Mouse (Mus musculus) megakaryocyte-erythroid progenitor cell, adult 5-6 weeks (primary cell): ENCODE results near the gene Zfp791. TPM values are rescaled to one million over a fixed set of nuclear protein-coding genes. Genes with fewer than 3 reads are reported as not detected.
"Not testable (repeated sequence)": the region's sequence is repeated elsewhere in the genome, so short reads cannot be mapped to it uniquely, and the experiment has no call there.

ENCODE experiments used
- ATAC-seq: replicated peaks from 2 replicates; pipeline ENCODE4 v1.8.0; 2016; ENCODE audit warnings: mild to moderate bottlenecking, inconsistent platforms; ENCODE audit not compliant: severe bottlenecking, poor library complexity, low FRiP score, low TSS enrichment
- total RNA-seq, 2 experiments: library from RNA; stranded (forward) in 1 of 2; stranded (reverse) in 1 of 2; fragments of 200-1000, 215-1000 nt in 1 of 2; fragments of >200 nt in 1 of 2; fragmentation: Nextera tagmentation in 1 of 2; gene quantifications; 2 replicates each; pipeline ENCODE4 v1.2.3; 2014 to 2017

Zfp791 gene
- total RNA-seq (2014; fragmentation: Nextera tagmentation) (not detected in 2 replicates), total RNA-seq (2017) (not detected in 2 replicates)

DNA sequence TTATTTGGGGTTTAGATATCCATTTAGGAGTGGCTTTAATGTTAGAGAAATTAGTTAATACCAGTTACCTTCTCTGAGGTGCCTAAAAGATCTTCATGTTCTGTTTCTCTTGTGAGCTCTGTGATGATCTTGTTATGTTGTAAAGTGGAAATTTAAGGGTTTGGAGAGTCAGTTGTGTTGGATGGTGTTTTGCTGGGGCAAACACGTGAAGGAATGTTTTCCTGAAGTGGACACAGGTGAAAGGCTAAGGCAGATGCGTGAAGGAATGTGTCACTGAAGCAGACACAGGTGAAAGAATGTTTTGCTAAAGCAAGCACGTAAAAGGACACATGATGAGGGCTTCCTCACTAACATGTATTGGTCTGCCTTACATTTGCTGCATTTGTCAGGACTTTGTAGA is at the start of gene Zfp791:
Gene Zfp791, minus strand, starts transcription at position 101 of the 400 bp plus-strand sequence.
- no peak for ATAC-seq

DNA sequence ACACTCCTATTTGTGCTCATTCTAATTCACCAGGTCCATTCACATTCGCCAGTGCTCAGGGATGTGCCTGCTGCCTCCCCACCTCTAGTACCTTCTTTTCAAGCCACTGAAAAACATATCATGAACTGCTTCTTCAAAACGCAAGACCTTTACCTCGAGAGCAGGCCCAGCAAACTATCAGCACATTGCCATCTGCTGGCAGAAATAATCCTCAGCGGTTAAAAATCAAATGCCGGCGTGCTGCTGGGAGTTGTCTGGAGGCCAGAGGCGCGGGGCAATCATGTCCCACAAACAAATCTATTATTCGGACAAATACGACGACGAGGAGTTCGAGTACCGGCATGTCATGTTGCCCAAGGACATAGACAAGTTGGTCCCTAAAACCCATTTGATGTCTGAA is 48.4 kb upstream of the Zfp791 start:
- no peak for ATAC-seq

DNA sequence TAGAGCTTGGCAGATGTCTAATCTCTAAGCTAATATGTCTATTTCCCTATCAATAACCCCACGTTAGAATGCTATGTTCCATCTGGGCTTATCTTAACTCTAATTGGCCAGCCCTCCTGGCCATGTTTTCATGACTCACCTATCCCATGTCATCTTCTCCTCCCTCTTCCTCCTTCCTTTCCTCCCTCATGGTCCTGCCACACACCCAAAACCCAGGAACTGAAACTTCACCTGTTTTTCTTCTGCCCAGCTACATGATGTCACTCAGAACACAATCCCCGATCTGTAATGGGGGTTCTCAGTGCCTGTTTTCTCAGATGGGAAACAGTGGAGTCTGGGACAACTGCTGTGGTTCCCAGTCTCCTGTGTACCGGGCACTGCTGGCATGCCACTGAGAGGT is 28.7 kb upstream of the Zfp791 start, which contains the start of gene Cks1brt:
Gene Cks1brt, plus strand, starts transcription at position 301 of the 400 bp plus-strand sequence.
- ATAC-seq = no peak

DNA sequence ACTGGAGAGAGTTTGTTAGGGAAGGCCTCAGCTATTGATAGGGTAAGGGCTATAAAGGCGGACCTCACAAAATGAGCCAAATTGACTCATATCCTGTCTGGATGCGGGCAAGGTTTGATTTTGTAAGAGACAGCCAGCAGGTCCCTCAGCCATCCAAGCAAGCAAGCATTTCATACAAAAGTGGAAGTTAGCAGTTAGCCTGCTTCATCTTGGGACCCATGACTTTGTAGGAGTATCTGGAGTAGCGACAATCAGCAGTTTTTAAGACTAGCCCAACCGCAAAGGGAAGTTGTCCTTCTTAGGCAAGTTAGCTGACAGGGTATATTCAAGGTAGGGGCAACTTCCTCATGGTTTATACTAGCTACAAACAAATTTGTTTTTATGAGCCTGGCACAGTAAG is 19.6 kb upstream of the Zfp791 start:
- no peak for ATAC-seq

DNA sequence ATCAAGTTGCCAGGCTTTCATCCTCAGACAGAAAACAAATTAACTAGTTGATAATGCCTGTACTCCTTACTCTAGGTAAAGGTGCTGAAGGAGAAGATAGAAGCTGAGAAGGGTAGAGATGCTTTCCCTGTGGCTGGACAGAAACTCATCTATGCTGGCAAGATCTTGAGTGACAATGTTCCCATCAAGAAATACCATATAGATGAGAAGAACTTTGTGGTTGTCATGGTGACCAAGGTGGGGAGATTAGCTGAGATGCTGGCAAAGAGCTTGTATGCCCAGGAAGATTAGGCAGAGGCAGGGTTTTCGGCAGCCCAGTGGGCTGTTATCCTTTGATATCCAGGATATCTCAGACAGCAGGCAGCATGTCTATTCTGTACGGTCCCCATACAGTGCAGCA is 12.8 kb upstream of the Zfp791 start:
- 0 out of 2 replicates have a peak, but pooled peaks have one; percentile 34 for ATAC-seq

DNA sequence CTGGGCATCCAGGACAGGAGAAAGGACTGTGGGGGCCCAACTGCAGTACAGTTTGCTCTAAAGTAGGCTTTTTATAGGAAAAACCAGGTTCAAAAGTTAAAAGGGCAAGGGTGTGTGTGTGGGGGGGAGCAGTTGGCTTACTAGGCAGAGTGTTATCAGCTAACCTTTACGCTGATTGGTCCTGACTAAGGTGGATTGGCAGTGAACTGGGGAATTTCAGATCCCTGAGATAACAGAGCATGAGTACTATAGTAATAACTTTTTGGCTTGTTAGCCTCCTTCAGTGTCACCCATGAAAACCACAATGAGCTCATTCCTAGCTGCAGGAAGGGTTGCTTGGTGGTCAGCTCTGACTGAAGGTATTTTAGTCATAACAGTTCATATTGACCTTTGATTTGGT is 9.4 kb upstream of the Zfp791 start:
- ATAC-seq = no peak

DNA sequence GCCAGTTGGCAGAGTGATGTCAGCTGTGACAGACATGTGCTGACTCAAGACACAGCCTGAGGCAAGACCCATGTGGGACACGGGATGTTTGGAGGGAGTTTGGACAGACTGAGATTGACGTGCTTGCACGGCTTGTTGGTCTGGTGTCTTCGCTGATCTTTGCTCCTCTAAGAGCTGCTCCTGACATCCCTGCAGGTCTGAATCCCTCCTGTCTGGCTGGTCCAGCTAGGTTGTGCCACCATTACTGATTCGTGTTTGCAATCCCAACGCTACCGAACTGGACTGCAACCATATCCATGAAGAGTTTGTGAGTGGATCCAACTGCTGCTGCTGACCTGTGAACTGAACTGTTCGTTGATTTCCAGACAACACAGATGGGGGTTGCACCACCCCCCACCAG is 796 bp upstream of the Zfp791 start:
- ATAC-seq = no peak

DNA sequence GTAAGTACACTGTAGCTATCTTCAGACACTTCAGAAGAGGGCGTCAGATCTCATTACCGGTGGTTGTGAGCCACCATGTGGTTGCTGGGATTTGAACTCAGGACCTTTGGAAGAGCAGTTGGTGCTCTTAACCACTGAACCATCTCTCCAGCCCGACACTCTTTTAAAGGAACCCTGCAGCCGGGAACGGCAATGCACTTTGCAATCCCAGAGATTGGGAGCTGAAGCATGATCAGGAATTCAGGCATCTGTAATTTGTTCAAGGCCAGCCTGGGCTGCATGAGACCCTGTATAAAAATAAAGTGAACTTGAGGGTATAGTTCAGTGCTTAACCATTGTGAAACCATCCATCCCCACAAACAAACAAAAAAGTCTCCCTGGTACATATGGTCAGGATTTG is 2.6 kb downstream of the Zfp791 start:
- not testable (repeated sequence) for ATAC-seq

DNA sequence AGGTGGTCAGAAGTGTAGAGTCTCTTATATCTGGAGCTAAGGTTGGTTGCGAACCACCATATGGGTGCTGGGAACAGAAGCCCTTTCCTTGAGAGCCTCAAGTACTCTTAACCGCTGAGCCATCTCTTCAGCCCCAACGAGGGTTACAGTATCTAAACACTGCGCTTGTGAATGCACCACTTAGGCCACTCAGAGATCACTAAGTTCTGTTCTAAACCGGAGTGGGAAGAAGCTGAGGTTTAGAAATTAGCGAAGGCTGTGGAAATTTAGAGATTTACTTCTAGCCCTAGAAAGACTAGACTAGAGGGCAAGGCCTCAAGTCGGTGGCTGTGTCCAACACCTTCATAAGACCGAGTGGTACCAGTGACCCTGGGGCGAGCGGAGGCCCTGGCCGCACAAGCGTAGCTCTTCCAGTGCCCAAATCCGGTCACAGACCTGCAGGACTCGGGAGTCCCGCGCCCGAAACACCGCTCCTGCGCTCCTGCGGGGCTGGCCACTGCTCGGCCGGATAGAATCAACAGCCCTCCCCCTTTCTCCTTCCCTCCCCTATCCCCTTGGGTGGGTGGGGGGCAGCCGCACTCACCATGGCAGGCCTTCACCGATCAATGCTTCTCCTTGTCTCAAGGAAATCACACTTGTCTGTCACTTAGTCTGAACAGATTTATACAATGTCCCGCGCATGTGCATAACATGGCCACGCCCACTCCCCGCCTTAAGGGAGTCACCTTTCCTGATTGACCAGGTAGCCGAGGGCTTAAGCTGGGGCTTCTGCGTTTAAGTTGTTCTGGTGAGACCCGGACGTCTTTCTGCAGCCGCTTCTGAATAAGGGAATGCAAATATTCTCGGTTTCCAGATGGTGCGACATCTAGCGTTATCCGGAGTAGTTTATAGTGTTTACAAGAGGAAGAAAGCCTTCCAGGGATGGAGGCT is 3.6 kb downstream of the Zfp791 start:
- no peak for ATAC-seq

DNA sequence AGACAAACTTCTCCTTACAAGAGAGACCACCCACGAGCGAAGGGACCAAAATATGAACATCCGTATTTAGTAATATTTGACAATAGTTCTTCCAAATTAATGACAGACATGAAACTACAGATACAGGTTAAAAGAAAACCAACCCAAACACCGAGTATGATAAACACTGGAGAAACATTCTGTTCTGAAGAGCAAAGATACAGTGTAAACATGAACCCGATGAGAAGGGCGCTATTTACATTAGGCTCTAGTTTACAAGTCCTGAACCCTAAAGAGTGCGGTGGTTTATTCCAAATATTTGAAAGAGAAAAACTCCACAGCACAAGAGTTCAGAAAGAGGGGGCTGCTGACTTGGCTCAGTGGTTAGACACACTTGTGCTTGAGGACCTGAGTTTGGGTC is 5.9 kb downstream of the Zfp791 start:
- ATAC-seq = no peak

DNA sequence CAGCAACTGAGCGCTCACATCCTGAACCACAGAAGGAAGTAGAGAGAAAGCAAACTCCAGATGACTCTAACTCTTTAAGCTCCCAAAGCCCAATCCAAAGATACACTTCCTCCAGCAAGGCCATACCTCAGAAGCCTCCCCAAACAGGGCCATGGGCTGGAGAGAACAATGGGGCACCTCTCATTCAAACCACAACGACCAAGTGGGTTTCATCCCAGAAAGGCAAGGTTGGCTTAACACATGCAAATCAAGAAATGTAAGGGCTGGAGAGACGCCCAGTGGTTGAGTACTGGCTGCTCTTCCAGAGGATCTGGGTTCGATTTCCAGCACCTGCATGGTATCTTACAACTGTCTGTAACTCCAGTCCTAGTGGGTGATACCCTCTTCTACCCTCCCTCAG is 7.4 kb downstream of the Zfp791 start:
- ATAC-seq = no peak

DNA sequence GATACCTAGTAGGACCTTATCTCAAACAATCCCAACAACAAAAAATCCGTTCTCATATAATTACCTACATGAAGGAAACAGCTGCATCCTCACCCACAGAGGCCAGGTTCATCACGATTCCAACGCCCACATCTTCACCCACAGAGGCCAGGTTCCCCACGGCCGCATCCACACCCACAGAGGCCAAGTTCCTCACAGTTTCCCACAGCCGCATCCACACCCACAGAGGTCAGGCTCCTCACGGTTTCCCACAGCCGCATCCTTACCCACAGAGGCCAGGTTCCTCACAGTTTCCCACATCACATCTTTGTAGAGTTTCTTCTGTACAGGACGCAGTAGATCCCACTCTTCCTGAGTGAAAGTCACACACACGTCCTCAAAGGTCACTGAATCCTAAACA is 9.7 kb downstream of the Zfp791 start:
- ATAC-seq = no peak

DNA sequence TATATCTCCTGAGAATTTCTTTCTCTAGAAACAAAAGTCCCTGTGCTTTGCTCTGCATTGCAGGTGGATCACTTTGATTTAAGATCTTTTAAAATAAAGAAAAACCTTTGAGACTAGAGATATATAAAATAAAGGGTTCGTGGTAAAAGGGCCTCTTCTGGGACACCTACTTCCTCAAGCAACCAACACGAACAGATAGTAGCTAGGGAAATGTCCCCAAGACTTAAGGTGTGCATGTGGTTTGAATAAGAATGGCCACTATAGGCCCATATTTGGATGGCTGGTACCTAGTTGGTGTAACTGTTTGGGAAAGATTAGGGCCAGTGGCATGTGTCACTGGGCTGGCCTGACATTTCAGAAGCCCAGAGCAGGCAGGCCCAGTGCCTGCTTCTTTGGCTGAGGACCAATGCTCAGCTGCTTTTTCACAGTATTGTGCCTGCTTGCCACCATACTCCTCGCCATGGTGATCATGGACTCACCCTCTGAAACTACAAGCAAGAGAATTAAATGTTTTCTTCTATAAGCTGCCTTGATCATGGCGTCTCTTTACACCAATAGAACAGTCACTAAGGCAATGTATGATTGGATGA is 22.7 kb downstream of the Zfp791 start:
- 0 out of 2 replicates have a peak, but pooled peaks have one; percentile 22 for ATAC-seq

DNA sequence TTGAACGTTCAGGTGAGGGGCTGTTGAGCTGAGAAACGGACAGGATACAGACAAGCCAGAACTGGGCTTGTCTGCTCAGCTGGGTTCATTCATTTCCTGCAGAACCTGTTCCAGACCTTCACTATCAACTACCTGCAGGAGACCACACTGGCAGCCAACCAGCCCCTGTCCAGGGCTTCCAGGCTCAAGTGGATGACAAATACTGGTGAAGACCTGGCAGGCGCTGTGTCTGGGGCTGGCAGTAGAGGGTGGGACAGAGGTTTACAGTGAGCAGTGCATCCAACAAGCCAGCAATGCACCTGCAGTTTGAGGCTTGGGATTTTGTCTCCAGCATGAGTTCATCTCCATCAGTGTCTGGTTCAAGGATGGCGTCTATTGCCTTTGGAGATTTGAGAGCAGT is 26.0 kb downstream of the Zfp791 start:
- no peak for ATAC-seq

DNA sequence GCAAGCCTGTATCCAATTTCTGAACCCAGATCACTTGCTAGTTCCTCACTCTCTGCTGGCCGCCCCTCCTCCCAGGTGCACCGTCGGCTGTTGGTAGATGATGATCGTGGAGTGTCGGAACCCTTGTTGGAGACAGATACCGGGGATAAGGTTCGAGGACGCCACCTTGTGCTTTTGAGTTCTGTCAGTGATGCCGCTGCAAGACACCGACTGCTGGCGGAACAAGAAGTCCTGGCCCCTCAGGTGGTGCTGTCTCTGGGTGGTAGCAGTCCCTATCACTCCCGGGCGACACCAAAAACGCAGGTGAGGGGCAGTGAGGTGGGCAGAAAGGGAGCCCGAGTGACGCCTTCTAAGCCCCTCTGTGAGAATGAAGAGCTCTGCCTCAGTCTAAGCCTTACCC is 26.7 kb downstream of the Zfp791 start:
- ATAC-seq = no peak

DNA sequence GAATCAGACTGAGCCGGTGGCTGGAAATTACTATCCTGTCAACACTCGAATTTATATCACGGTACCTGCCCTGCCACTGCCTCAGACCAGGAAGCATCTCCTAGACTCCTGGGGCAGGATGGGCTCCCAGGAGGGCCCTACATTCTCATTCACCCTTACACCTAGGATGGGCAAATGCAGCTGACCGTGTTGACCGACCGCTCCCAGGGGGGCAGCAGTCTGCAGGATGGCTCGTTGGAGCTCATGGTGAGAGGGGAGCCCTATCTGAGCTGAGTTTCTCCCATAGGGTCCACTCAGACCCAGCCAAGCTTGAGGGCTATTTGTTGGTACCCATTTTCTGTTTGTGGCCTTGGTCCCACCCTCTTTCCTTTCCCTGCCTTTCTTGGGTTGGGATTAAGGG is 27.3 kb downstream of the Zfp791 start:
- no peak for ATAC-seq

DNA sequence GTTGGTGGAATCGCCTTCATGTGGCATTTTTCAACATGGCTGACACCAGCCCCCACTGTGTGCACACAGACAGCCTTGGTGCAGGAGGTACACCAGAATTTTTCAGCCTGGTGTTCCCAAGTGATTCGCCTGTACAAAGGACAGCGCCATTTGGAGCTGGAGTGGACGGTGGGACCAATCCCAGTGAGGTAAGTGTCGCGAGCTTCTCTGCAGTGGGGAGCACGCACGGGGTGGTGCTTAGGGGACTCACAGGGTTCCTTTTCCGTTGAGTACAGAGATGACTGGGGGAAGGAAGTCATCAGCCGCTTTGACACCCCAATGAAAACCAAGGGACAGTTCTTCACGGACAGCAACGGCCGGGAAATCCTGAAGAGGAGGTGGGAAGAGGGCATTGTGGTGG is 27.8 kb downstream of the Zfp791 start:
- no peak for ATAC-seq

DNA sequence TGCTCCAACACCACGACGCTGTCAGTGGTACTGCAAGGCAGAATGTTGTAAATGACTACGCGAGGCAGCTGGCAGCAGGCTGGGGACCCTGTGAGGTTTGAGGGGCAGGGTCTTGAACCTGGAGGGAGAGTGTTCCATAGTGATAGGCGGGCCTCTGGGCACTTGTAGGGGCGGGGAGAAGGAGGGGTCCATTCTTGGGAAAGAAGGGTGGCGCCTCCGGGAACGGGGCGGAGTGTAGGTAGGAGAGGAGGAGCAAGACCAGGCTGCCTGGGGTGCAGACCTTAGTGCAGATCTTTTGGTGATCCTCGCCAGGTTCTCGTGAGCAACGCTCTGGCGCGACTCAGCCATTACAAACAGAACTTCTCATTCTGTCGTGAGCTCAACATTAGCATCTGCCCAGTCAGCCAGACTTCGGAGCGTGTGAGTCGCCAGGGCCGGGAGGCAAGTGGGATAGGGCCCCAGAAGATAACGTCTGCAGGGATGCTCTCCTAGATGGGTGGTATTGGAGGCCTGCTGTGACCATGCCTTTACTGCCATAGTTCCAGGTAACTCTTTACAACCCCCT is 31.3 kb downstream of the Zfp791 start:
- ATAC-seq = no peak

DNA sequence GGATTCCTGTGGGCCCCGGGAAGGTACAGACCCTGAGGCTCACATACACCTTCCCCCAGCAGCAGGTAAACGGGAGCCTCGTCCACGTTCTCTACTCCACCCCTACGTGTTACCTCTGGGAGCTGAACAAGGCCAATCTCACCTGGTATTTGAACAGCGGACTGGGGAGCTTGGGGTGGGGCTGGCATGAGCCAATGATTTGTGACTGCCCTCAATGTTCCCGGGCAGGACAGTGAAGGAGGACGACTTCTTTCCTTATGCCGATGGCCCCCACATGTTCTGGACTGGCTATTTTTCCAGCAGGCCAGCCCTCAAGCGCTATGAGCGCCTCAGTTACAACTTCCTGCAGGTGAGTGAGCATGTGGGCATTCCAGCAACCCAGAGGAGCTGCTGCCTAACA is 32.0 kb downstream of the Zfp791 start:
- ATAC-seq = no peak

DNA sequence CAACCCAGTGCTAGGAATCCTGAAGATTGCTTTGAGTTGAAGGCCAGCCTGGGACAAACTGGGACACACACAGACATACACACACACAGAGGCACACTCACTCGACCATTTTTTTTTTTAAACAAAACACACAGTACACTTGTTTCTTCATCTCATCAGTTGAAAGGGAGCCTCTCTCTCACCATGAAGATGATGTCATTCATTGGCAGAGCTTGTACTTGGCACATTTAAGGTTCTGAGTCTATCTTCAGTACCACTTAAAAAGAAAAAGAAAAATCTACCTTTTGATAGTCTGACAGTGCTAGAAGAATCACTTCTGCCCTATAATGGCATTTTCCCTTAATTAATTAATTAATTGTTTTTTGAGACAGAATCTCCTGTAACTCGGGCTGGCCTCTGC is 34.1 kb downstream of the Zfp791 start:
- no peak for ATAC-seq

DNA sequence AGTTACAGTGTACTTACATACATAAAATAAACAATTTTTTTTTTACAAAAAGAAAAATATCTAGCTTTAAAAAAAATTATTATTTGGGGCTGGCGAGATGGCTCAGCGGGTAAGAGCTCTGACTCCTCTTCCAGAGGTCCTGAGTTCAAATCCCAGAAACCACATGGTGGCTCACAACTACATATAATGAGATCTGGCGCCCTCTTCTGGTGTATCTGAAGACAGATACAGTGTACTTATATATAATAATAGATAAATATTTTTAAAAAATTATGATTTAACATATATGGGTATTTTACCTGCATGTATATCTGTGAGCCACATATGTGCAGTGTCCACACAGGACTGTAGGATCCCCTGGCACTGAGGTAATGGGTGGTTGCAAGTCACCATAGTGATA is 36.7 kb downstream of the Zfp791 start:
- ATAC-seq = no peak
